Mouse (Mus musculus): ENCODE results near the gene Grb2. TPM values are rescaled to one million over a fixed set of nuclear protein-coding genes. Genes with fewer than 3 reads are reported as not detected.

Grb2 gene
- total and polyA plus RNA-seq, 3 experiments, result 52.0 to 109 (median 107) TPM

GRCm38 (mm10) chr11:115618001-115618400 is 90.4 kb downstream of the Grb2 start:
- Histone ChIP-seq H3K9ac (ENCODE audit: low read depth, low read length) (no peak overlapping the region), H3K27ac (no peak overlapping the region), H3K4me1 (ENCODE audit: control insufficient read depth, insufficient read depth, low read length) (peaks cover 3% of the 10 kb centered on the region), H3K4me3 (no peak overlapping the region), H3K79me2 (replicated peaks; ENCODE audit: control insufficient read depth, insufficient read depth, low read length) (no peaks in the 10 kb centered on the region), H3K36me3 (ENCODE audit: control insufficient read depth, insufficient read depth, low read length) (no peaks in the 10 kb centered on the region), H3K27me3 (ENCODE audit: control insufficient read depth, insufficient read depth, low read length) (no peaks in the 10 kb centered on the region)
- 90% methylated on average over 2 of the region's 2 CpGs for WGBS
- intact Hi-C loops (cut with DNase I), result no loop called here
- DNase-seq, result no peak
- TF ChIP-seq EP300 (IDR thresholded peaks at IDR 0.05; ENCODE audit: insufficient read depth, low read depth, low read length), result no peak
- TF ChIP-seq CTCF (IDR thresholded peaks at IDR 0.05), result no peak
- TF ChIP-seq POLR2A (IDR thresholded peaks at IDR 0.05; ENCODE audit: insufficient read depth, low read depth, low read length), result no peak

GRCm38 (mm10) chr11:115616893-115617292 is 91.5 kb downstream of the Grb2 start:
- WGBS, result 82% methylated on average over 6 of the region's 6 CpGs
- no peaks in the 10 kb centered on the region for H3K79me2 ChIP-seq (replicated peaks; ENCODE audit: control insufficient read depth, insufficient read depth, low read length)
- H3K27ac ChIP-seq, result no peak overlapping the region
- no peak overlapping the region for H3K9ac ChIP-seq (ENCODE audit: low read depth, low read length)
- no peak for DNase-seq
- H3K4me3 ChIP-seq, result no peak overlapping the region
- intact Hi-C loops (cut with DNase I), result no loop called here
- TF ChIP-seq EP300 (IDR thresholded peaks at IDR 0.05; ENCODE audit: insufficient read depth, low read depth, low read length), result no peak
- TF ChIP-seq POLR2A (IDR thresholded peaks at IDR 0.05; ENCODE audit: insufficient read depth, low read depth, low read length), result no peak
- no peak for TF ChIP-seq CTCF (IDR thresholded peaks at IDR 0.05)
- peaks cover 3% of the 10 kb centered on the region for H3K4me1 ChIP-seq (ENCODE audit: control insufficient read depth, insufficient read depth, low read length)
- H3K36me3 ChIP-seq (ENCODE audit: control insufficient read depth, insufficient read depth, low read length), result no peaks in the 10 kb centered on the region
- no peaks in the 10 kb centered on the region for H3K27me3 ChIP-seq (ENCODE audit: control insufficient read depth, insufficient read depth, low read length)

- H3K27ac ChIP-seq, result no peak overlapping the region
- H3K4me1 ChIP-seq (ENCODE audit: control insufficient read depth, insufficient read depth, low read length), result peaks cover 5% of the 10 kb centered on the region
- no peak for DNase-seq
- H3K4me3 ChIP-seq, result no peak overlapping the region
- H3K9ac ChIP-seq (ENCODE audit: low read depth, low read length), result no peak overlapping the region
- no peaks in the 10 kb centered on the region for H3K79me2 ChIP-seq (replicated peaks; ENCODE audit: control insufficient read depth, insufficient read depth, low read length)
- no peaks in the 10 kb centered on the region for H3K27me3 ChIP-seq (ENCODE audit: control insufficient read depth, insufficient read depth, low read length)
- intact Hi-C loops (cut with DNase I), result no loop called here
- H3K36me3 ChIP-seq (ENCODE audit: control insufficient read depth, insufficient read depth, low read length), result no peaks in the 10 kb centered on the region
- WGBS, result 93% methylated on average over 7 of the region's 7 CpGs
- TF ChIP-seq CTCF (IDR thresholded peaks at IDR 0.05), result no peak
- no peak for TF ChIP-seq EP300 (IDR thresholded peaks at IDR 0.05; ENCODE audit: insufficient read depth, low read depth, low read length)
- no peak for TF ChIP-seq POLR2A (IDR thresholded peaks at IDR 0.05; ENCODE audit: insufficient read depth, low read depth, low read length)
These were observed 92.0 kb downstream of the Grb2 start for GRCm38 (mm10) chr11:115616371-115616770.

- H3K4me1 ChIP-seq (ENCODE audit: control insufficient read depth, insufficient read depth, low read length), result peaks cover 5% of the 10 kb centered on the region
- DNase-seq, result no peak
- no peak overlapping the region for H3K4me3 ChIP-seq
- intact Hi-C loops (cut with DNase I), result no loop called here
- H3K79me2 ChIP-seq (replicated peaks; ENCODE audit: control insufficient read depth, insufficient read depth, low read length), result no peaks in the 10 kb centered on the region
- H3K9ac ChIP-seq (ENCODE audit: low read depth, low read length), result no peak overlapping the region
- TF ChIP-seq CTCF (IDR thresholded peaks at IDR 0.05) (no peak), EP300 (IDR thresholded peaks at IDR 0.05; ENCODE audit: insufficient read depth, low read depth, low read length) (no peak), POLR2A (IDR thresholded peaks at IDR 0.05; ENCODE audit: insufficient read depth, low read depth, low read length) (no peak)
- 83% methylated on average over 6 of the region's 6 CpGs for WGBS
- no peaks in the 10 kb centered on the region for H3K36me3 ChIP-seq (ENCODE audit: control insufficient read depth, insufficient read depth, low read length)
- H3K27ac ChIP-seq, result no peak overlapping the region
- no peaks in the 10 kb centered on the region for H3K27me3 ChIP-seq (ENCODE audit: control insufficient read depth, insufficient read depth, low read length)
These were observed 92.5 kb downstream of the Grb2 start for GRCm38 (mm10) chr11:115615875-115616274.

- H3K9ac ChIP-seq (ENCODE audit: low read depth, low read length), result no peak overlapping the region
- WGBS, result 55% methylated on average over 15 of the region's 15 CpGs
- intact Hi-C loops (cut with DNase I), result no loop called here
- H3K27me3 ChIP-seq (ENCODE audit: control insufficient read depth, insufficient read depth, low read length), result no peaks in the 10 kb centered on the region
- H3K36me3 ChIP-seq (ENCODE audit: control insufficient read depth, insufficient read depth, low read length), result no peaks in the 10 kb centered on the region
- H3K27ac ChIP-seq, result no peak overlapping the region; the same call in 1 of the 2 replicates
- DNase-seq, result peak in 1 of 2 experiments; percentile 36
- no peak overlapping the region for H3K4me3 ChIP-seq
- TF ChIP-seq CTCF (IDR thresholded peaks at IDR 0.05), result no peak
- TF ChIP-seq EP300 (IDR thresholded peaks at IDR 0.05; ENCODE audit: insufficient read depth, low read depth, low read length), result no peak
- TF ChIP-seq POLR2A (IDR thresholded peaks at IDR 0.05; ENCODE audit: insufficient read depth, low read depth, low read length), result no peak
- H3K4me1 ChIP-seq (ENCODE audit: control insufficient read depth, insufficient read depth, low read length), result peaks cover 5% of the 10 kb centered on the region
- H3K79me2 ChIP-seq (replicated peaks; ENCODE audit: control insufficient read depth, insufficient read depth, low read length), result no peaks in the 10 kb centered on the region
These were observed 93.1 kb downstream of the Grb2 start for GRCm38 (mm10) chr11:115615108-115615825.

- WGBS, result 77% methylated on average over 10 of the region's 10 CpGs
- DNase-seq, result no peak
These were observed 93.9 kb downstream of the Grb2 start for GRCm38 (mm10) chr11:115614346-115615107.

More at GRCm38 (mm10) chr11:115614346-115615107, 93.9 kb downstream of the Grb2 start:
- H3K4me3 ChIP-seq, result no peak overlapping the region
- no peak overlapping the region for H3K27ac ChIP-seq
- intact Hi-C loops (cut with DNase I), result loop anchor here (5.0 kb wide), 1 partner anchor 122 kb away; the partner anchor contains the start of gene Nt5c
- no peak overlapping the region for H3K9ac ChIP-seq (ENCODE audit: low read depth, low read length)
- TF ChIP-seq EP300 (IDR thresholded peaks at IDR 0.05; ENCODE audit: insufficient read depth, low read depth, low read length), result no peak
- TF ChIP-seq CTCF (IDR thresholded peaks at IDR 0.05), result no peak
- no peak for TF ChIP-seq POLR2A (IDR thresholded peaks at IDR 0.05; ENCODE audit: insufficient read depth, low read depth, low read length)
- no peaks in the 10 kb centered on the region for H3K79me2 ChIP-seq (replicated peaks; ENCODE audit: control insufficient read depth, insufficient read depth, low read length)
- peaks cover 5% of the 10 kb centered on the region for H3K4me1 ChIP-seq (ENCODE audit: control insufficient read depth, insufficient read depth, low read length)
- no peaks in the 10 kb centered on the region for H3K36me3 ChIP-seq (ENCODE audit: control insufficient read depth, insufficient read depth, low read length)
- no peaks in the 10 kb centered on the region for H3K27me3 ChIP-seq (ENCODE audit: control insufficient read depth, insufficient read depth, low read length)
